Mouse (Mus musculus): ENCODE data around the gene Plekho1.
"Not testable (repeated sequence)": the region's sequence is repeated elsewhere in the genome, so short reads cannot be mapped to it uniquely, and the experiment has no call there.

The Plekho1 gene
- long read RNA-seq, experiment 1, partial matches to known transcripts: 0 of 6 reads
- long read RNA-seq, experiment 1, other reads (novel, unspliced or antisense): 0 of 6 reads
- long read RNA-seq, experiment 2, partial matches to known transcripts: 0 of 4 reads
- long read RNA-seq, experiment 2, other reads (novel, unspliced or antisense): 1 of 4 reads

DNA sequence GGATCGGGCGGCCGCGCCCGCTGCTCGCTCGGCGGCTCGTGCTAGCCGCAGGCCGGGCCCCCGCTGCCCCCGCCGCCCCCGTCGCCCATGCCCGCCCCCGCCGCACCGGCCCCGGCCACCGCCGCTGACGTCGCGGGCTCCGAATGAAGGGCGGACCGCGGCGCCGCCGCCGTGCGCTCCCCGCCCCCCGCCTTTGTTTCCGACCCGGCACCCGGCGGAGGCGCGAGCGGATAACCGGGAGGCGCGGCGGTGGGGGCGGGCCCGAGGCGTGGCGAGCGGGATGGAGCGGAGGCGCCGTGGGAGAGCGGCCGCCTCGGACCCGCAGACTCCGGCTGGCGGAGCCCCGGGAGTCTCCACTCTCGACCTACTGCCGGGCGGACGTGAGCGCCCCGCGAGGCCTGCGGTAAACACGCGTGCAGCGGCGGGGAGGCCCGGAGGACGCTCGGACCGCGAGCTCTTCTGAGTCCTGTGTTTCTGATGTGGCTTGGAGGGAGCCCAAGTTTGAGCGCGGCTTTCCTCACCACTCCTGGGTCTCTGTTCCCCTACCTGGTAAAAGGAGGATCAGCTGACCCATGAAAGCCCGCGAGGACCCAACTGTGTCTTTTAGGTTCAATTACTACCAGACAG is at the start of gene Plekho1:
Gene Plekho1, minus strand, starts transcription at position 200 of the 627 bp plus-strand sequence.
- intact Hi-C loops (cut with DNase I): no loop called here

DNA sequence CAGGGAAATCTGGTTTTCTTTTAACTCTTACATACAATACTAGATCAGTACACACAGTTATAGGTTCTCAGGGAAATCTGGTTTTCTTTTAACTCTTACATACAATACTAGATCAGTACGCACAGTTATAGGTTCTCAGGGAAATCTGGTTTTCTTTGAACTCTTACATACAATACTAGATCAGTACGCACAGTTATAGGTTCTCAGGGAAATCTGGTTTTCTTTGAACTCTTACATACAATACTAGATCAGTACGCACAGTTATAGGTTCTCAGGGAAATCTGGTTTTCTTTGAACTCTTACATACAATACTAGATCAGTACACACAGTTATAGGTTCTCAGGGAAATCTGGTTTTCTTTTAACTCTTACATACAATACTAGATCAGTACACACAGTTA is 48.8 kb upstream of the Plekho1 start:
- intact Hi-C loops (cut with DNase I): not testable (repeated sequence)

DNA sequence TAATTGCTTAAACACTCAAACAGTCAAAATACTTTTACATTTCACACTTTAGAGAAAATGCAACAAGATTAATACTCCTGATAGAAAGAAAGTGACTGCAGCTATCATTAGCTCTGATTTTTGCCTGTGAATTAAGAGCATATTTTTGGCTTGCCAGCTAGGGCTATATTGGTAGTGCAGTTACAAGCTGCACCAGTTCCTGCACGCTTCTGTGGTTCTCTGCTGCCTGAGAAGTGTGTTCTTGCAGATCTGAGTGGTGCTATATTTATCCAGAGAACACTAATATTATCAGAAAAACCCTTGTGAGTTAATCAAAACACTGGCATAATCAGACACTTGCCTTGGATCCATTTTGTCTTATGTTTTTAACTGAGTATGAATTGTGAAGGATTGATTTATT is 47.3 kb upstream of the Plekho1 start:
- intact Hi-C loops (cut with DNase I): no loop called here

DNA sequence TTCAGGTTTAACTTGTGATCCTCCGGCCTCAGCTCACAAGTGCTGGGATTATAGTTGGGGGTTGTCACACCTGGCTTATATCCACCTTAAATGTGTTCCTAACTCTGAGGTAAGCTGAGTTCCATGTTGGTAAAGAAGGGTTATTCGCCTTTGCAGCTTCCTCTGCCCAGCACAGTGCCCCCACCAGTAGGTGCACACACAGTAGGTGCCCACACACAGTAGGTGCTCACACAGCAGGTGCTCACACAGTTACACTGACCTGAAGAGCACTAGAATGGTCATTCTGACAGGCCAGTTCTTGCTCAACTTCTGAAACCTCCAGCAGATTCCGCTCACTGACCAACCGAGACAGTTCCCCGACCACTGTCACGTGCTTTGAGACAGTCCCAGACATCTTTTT is 45.3 kb upstream of the Plekho1 start:
- intact Hi-C loops (cut with DNase I): no loop called here

DNA sequence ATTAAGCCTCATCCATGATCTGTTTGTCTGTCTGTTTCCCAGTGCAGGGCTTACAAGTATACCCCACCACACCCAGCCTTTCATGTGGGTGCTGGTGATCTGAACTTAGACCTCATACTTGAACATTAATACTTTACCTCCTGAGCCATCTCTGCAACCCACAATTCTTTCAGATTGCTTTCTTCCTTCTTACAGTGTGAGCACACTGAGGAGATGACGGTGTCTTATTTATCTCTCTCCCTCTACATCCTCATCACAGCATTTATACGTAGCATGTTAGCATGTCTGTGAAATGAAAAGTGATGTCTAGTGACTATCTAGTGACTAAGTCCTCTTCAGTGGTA is 44.8 kb upstream of the Plekho1 start:
- intact Hi-C loops (cut with DNase I): no loop called here

DNA sequence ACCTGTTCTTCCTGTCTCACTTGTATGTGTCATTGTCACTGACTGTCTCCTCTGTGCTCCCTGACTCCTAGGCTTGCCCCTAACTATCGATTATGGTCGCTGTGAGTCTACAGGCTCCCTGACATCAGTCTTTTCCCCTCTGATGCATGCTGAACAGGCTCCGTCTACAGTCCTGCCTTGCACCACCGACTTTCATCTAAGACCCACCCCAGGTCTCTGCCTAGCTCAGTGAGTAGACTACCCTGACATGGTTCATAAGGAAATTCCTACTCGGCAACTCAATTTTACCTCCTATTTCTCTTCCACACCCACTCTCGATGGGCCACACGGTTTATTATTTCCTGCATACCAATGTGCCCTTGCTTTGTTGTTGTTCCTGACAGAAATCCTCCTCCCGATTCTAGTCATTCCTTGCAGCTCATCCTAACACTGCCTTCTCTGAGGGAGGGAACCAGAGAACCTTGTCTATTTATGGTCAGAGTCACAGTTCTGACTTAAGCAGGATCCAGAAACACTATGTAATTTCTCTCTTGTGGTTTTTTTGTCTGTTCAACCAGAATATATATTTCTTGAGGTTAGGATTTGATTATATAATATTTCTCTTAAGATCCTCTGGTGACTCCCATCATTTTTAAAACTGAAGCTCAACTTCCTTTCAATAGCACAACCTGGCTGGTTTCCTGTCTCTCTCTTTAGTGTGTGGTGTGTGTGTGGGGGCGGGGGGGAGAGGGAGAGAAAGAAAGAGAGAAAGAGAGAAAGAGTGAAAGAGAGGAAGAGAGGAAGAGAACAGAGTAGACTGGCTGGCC is 44.3 kb upstream of the Plekho1 start:
- intact Hi-C loops (cut with DNase I): no loop called here

DNA sequence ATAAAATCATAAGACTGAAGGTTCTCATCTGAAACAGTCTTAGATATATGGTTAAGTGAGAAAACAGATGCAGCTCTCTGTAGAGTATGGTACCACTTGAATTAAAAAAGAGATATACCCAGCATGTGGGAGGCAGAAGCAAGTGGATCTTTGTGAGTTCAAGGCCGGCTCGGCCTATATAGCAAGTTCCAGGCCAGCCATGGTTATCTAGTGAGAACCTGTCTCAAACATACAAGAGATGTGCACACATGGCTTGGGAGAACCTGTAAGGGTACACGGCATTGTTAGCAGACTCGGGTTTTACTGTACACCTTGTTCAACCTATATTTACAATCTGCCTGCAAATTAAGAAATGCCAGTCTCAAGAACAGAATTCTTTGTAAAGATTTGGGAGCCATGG is 43.0 kb upstream of the Plekho1 start:
- intact Hi-C loops (cut with DNase I): no loop called here

DNA sequence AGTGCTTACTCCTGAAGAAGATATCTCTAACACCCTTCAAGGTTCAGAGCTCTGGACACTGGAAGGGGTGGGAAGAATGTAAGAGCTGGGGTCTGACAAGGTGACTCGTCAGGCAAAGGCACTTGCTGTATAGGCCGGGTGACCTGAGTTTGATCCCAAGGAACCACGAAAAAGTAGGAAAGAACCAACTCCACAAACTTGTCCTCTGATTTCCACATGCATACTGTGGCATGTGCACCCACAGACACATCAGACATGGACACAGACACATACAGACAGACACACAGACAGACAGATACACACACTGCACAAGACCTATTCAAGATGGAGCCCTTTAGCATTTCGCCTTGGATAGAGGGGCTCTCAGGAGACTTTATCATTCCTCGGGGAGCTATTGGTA is 42.4 kb upstream of the Plekho1 start:
- intact Hi-C loops (cut with DNase I): no loop called here

DNA sequence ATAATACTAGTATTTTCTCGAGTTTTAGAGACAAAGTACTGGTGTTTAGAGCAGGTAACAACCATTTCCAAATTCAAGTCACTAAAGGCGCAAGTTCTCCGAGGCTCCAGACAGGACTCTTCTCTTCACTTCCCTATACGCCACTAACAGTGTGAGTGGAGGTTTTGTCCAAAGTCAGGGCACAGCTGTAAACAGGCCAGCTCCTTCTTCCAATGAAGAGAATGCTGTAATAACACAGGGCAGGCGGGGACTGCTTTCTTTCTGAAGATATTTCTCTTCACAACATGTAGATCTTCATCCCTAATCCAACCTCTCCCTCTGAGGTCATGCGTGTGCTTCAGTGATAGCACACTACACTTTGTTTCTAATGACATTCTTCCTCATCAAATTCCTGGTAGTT is 41.0 kb upstream of the Plekho1 start:
- intact Hi-C loops (cut with DNase I): no loop called here

DNA sequence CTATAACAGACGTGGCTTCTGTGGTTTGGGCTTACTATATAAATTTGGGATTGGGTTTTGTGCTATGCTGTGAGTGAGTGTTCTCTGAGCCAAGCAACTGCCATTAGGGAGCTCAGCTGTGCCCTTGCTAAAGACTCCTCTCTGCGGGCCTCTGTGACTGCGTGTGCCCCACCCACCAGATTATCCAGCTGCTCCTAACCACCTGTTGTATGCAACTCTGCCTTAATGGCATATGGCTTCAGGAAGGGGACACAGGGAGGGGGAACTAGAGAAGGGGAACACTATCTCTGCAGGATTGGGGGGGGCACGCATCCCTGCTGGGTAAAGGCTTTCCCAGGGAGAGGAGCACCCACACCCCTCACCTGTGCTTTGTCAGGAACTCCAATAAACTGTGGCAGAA is 37.2 kb upstream of the Plekho1 start:
- intact Hi-C loops (cut with DNase I): no loop called here

DNA sequence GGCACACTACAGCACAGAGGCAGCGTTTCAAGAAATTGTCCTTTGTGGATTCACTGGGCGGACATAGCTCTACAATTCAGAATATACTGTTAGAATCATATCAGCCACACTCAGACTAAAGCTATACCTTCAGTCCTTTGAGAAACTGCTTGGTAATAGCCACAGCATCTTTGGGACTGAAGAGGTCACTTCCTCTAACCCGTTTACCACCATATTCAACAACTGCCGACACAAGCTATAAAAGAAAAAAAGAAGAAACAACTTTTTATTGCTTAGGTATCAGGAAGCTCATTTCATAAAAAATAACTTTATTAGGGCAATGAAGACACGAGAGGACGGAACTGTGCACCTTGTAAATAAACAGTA is 36.8 kb upstream of the Plekho1 start:
- intact Hi-C loops (cut with DNase I): no loop called here

DNA sequence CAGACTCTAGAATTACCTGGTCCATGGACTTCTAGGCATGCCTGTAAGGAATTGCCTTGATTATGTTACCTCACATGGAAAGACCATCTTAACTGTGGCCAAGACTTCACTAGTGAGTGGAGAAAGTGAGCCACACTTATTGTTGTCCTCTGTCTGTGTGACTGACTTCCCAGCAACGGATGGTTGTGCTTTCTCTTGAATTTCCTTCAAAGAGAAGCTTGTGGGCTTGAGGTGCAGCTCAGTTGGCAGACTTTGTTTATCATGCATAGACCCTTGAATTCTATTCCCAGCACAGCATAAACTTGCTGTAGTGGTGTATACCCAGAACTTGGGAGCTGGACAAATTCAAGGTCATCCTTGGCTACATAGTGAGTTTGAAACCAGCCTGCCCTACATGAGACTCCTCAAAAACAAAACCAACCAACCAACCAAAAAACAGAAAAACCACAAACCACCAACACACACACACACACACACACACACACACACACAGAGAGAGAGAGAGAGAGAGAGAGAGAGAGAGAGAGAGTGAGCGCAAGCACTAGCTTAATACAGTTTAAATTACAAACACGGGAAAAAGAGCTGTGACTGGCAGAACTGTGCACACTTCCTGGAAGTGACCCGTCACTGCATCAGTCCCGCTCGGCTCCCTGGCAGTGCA is 36.3 kb upstream of the Plekho1 start:
- intact Hi-C loops (cut with DNase I): no loop called here

DNA sequence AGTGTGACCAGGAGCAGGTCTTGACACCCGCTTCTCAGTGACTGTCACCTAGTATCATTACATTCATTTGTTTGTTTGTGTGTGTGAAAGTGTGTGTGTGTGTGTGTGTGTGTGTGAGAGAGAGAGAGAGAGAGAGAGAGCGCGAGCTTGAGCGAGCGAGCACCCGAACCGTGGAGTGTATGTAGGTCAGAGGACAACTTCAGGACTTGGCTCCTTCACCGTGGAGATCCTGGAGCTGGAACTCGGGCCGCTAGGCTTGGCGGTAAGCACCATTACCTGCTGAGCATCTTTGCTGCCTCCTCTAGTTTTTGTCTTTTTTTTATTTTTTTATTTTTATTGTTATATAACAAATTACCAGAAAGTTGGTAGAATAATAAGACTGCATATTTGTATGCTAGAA is 34.0 kb upstream of the Plekho1 start:
- intact Hi-C loops (cut with DNase I): no loop called here

DNA sequence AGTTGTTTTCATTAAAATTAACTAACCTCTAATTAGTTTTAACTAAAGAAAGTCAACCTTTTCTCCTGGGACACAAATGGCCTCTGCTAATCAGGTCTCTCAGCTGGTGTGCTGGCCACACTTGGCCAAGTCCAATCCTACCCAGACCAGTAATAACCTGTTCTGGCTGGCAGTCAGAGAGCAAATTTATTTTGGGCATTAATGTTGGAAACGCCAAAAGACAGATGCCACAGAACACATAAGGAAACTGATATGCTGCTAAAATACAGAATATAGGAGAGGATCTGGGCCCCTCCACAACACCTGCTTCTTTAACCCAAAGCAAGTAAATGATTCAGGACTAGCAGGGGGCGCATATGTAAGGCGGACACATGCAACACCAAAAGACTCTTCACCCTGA is 33.5 kb upstream of the Plekho1 start:
- intact Hi-C loops (cut with DNase I): no loop called here

DNA sequence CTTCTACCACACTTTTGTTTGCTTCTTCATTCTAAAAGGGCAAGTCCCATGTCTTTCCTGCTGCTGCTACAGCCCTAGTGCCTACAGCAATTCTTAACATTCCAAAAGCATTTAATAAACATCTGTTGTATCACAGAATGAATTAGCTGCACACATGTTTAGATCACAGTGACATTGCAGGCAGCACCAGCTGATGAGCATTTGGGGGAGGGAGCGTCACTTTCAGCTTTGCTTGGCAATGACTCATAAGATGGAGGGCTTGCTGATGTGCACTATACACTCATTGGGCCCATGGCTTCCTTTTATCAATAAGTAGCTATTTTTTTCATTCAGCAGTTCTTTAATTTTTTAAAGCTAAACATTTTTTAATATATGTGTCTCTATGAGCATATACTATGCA is 32.1 kb upstream of the Plekho1 start:
- intact Hi-C loops (cut with DNase I): no loop called here

DNA sequence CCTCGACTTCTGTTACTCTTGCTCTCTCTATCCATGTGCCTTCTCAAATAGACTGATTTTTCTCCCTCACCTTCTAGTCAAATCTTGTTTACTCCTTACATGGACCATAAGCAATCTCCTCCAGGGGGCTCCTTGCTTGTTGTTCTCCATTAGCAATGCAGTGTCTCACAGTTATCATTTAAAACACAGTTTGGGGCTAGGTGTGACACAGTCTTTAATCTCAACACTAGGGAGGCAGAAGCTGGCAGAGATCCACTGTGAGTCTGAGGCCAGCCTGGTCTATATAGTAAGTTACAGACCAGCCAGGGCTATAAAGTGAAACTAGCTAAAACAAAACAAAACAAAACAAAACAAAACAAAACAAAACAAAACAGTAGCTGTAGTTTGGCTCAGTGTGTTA is 31.3 kb upstream of the Plekho1 start:
- intact Hi-C loops (cut with DNase I): no loop called here

DNA sequence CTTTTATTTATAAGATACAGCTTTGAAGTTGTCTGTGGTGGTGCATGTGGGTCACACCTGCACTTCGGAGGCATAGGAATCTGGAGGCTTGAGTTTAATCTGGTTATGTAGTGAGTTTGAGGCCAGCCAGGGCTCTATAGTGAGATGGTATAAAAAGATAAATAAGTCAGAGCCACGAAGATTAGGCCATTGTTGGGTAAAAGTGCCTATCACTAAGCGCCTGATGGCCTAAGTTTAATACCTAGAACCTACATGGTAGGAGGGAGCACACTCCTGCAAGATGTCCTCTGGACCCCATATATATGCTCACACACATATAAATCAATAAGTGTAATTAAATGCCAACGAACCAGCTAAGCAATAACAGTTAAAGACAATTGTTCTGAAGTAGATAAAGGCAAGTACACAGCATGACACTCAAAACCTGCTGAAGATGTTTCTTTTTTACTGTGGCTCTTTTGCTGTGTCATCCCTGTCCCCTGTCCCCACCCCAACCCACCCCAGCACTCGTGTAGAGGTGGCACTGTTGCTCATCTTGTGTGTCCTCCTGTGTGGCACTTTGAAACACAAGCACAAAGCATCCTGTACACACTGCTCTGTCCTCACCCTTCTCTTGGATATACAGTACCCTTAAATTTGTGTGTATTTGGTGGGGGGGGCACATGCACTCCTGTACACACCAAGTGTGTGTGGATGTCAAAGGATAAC is 25.8 kb upstream of the Plekho1 start:
- intact Hi-C loops (cut with DNase I): no loop called here

DNA sequence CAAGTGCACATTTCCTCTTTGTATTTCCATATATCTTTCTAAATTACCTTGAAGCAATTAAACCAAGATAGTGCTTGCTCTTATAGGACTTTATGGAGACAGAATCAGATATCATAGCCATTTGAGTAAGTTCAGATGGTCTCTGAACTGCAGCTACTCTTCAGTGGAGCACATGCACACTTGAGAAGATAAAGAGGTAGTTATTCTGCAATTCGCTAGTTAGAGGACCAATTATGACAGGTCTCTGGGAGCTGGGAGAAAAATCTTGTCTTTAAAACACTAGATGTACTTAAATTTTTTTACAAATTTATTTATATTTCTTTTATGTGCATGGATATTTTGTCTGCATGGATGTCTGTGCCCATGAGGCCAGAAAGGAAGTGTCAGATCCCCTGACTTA is 24.9 kb upstream of the Plekho1 start:
- intact Hi-C loops (cut with DNase I): no loop called here

DNA sequence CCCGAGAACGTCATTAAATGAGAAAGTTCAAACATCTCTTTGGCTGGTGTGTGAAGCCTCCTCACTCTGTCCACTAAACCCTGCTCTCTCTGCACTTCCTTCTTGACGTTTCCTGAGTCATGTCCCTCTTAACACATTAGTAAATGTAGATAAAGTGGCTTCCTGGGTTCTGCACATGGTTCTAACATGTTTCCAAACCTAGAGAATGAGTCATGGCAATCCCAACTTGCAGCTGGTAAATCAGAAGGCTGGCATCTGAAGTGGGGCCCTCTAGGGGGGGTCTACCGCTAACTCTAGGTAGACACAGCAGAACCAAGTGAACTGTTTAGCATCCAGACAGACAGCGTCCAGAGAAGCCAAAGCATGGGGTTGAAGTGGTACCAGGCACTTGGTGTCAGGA is 21.7 kb upstream of the Plekho1 start:
- intact Hi-C loops (cut with DNase I): no loop called here

DNA sequence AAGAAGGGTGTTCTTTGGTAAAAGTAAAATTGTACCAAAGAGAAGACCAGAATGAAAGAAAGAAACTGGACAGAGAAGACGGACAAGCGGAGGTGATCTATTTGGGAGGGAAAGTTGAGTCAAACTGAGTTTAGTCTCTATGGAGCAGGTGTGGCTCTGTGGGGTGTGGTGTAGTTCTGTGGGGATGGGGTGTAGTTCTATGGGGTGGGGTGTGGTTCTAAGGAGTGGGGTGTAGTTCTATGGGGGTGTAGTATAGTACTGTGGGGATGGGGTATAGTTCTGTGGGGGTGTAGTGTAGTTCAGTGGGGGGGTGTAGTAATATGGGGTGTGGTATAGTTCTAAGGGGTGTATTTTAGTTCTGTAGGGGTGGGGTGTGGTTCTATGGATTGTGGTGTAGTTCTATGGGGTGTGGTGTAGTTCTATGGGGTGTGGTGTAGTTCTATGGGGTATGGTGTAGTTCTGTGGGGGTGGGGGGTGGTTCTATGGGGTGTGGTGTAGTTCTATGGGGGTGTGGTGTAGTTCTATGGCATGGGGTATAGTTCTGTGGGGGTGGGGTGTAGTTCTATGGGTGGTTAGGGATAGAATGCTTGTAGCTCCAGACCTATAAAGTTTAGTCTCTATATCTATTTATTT is 20.6 kb upstream of the Plekho1 start:
- intact Hi-C loops (cut with DNase I): no loop called here

DNA sequence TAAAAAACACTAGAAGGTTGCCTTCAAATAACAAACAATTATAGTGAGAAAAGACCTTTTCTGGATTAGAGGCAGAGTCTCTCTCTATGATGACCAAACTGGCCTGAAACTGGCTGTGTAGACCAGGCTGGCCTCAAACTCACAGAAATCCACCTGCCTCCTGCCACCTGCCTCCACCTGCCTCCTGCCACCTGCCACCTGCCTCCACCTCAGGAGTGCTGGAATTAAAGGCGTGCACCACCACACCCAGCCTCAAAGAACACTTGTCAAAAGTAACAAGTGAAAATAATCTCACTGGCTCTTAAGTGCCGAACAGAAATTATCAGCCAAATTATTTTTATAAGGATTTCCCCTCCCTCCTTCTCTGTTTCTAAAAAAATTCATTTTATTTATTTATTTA is 19.9 kb upstream of the Plekho1 start:
- intact Hi-C loops (cut with DNase I): no loop called here

Data from adrenal gland (tissue).